Mouse (Mus musculus) liver, embryonic 15.5 days (tissue): ENCODE measurements around the gene Psg21. TPM values are rescaled to one million over a fixed set of nuclear protein-coding genes. Genes with fewer than 3 reads are reported as not detected.
"Not testable (repeated sequence)": the region's sequence is repeated elsewhere in the genome, so short reads cannot be mapped to it uniquely, and the experiment has no call there.

Experiments
- ATAC-seq: fragments of 200-750 bp; cut with Nextera tagmentation; 2 replicates; pipeline ENCODE4 v1.8.0; 2017; ENCODE audit warnings: moderate number of reproducible peaks, mild to moderate bottlenecking, moderate library complexity; ENCODE audit not compliant: insufficient read depth
- H3K27ac ChIP-seq: fragments of 300-500 bp; sonication (generic); replicated peaks from 2 replicates; pipeline ENCODE4 v1.5.1; 2015; ENCODE audit warnings: mild to moderate bottlenecking, inconsistent platforms
- H3K27me3 ChIP-seq: fragments of 300-500 bp; sonication (generic); 2 replicates; pipeline ENCODE4 v1.6.1; 2015; ENCODE audit warnings: mild to moderate bottlenecking, inconsistent platforms
- H3K36me3 ChIP-seq: fragments of 300-500 bp; sonication (generic); replicated peaks from 2 replicates; pipeline ENCODE4 v1.6.1; 2015; ENCODE audit warnings: moderate library complexity, mild to moderate bottlenecking, inconsistent platforms
- H3K4me1 ChIP-seq: fragments of 300-500 bp; sonication (generic); replicated peaks from 2 replicates; pipeline ENCODE4 v1.6.1; 2015; ENCODE audit warnings: inconsistent platforms
- H3K4me2 ChIP-seq: fragments of 300-500 bp; sonication (generic); 2 replicates; pipeline ENCODE4 v1.6.1; 2015; ENCODE audit warnings: moderate library complexity, mild to moderate bottlenecking, inconsistent platforms
- H3K4me3 ChIP-seq: fragments of 300-500 bp; sonication (generic); replicated peaks from 2 replicates; pipeline ENCODE4 v1.5.1; 2015; ENCODE audit warnings: mild to moderate bottlenecking, inconsistent platforms
- H3K9ac ChIP-seq: fragments of 300-500 bp; sonication (generic); 2 replicates; pipeline ENCODE4 v1.6.1; 2015; ENCODE audit warnings: moderate library complexity, mild to moderate bottlenecking, inconsistent platforms
- H3K9me3 ChIP-seq: fragments of 300-500 bp; sonication (generic); replicated peaks from 2 replicates; pipeline ENCODE4 v1.6.1; 2016; ENCODE audit warnings: inconsistent platforms
- WGBS: fragments of 180-500 bp; shearing (Covaris S2); methylation state at CpG from one replicate; pipeline ENCODE4 v1.1.7; 2015; ENCODE audit warnings: mixed read lengths; ENCODE audit not compliant: insufficient replicate concordance; 5-methylcytosine and 5-hydroxymethylcytosine counted together
- polyA plus RNA-seq: library from polyadenylated mRNA; unstranded; fragments of >200 nt; fragmentation: Nextera tagmentation; extraction: Ambion mirVana; gene quantifications from 2 replicates; pipeline ENCODE4 v1.2.1, GENCODE M21; 2015

The Psg21 gene
- polyA plus RNA-seq, result not detected in 2 replicates

- not testable (repeated sequence) for H3K4me1 ChIP-seq, H3K36me3 ChIP-seq, H3K27me3 ChIP-seq, H3K9me3 ChIP-seq, ATAC-seq, H3K27ac ChIP-seq, H3K9ac ChIP-seq, H3K4me2 ChIP-seq, H3K4me3 ChIP-seq
- WGBS, result 13% methylated on average over 2 of the region's 2 CpGs
These were observed at the start of gene Psg21 for GRCm38 (mm10) chr7:18656625-18657024. Psg21 (minus strand) TSS chr7:18656725.

- WGBS, result 42% methylated on average over 2 of the region's 2 CpGs
- ATAC-seq, result no peak
- Histone ChIP-seq H3K4me1 (no peaks in the 10 kb centered on the region), H3K4me3 (no peak within 1 kb of the TSS), H3K9ac (no peak within 1 kb of the TSS), H3K27ac (no peak within 1 kb of the TSS), H3K36me3 (no peaks in the 10 kb centered on the region), H3K4me2 (no peak within 1 kb of the TSS), H3K27me3 (no peaks in the 10 kb centered on the region), H3K9me3 (no peaks in the 10 kb centered on the region)
These were observed 29.6 kb upstream of the Psg21 start, which contains the start of gene Psg20 for GRCm38 (mm10) chr7:18686085-18686484. Psg20 (minus strand) TSS chr7:18686185.

GRCm38 (mm10) chr7:18685586-18685985 is 29.1 kb upstream of the Psg21 start:
- Histone ChIP-seq H3K4me3 (no peak overlapping the region), H3K4me2 (no peak overlapping the region), H3K4me1 (no peaks in the 10 kb centered on the region), H3K9me3 (no peaks in the 10 kb centered on the region), H3K36me3 (no peaks in the 10 kb centered on the region), H3K27me3 (no peaks in the 10 kb centered on the region), H3K9ac (no peak overlapping the region), H3K27ac (no peak overlapping the region)
- no peak for ATAC-seq

GRCm38 (mm10) chr7:18679772-18680171 is 23.2 kb upstream of the Psg21 start:
- Histone ChIP-seq H3K9me3 (no peaks in the 10 kb centered on the region), H3K27me3 (no peaks in the 10 kb centered on the region), H3K4me2 (no peak overlapping the region), H3K36me3 (no peaks in the 10 kb centered on the region), H3K9ac (no peak overlapping the region), H3K4me1 (no peaks in the 10 kb centered on the region), H3K27ac (no peak overlapping the region), H3K4me3 (no peak overlapping the region)
- 23% methylated on average over 2 of the region's 2 CpGs for WGBS
- no peak for ATAC-seq

- WGBS, result 55% methylated on average over 8 of the region's 8 CpGs
These were observed 29.6 kb downstream of the Psg21 start for GRCm38 (mm10) chr7:18626921-18627320.

GRCm38 (mm10) chr7:18616401-18616800 is 40.1 kb downstream of the Psg21 start, which contains the start of gene Psg23:
Psg23 (minus strand) TSS chr7:18616501.
- not testable (repeated sequence) for H3K9ac ChIP-seq, H3K4me3 ChIP-seq, H3K27me3 ChIP-seq, H3K4me2 ChIP-seq, H3K9me3 ChIP-seq, H3K27ac ChIP-seq, H3K36me3 ChIP-seq, H3K4me1 ChIP-seq, ATAC-seq
- 26% methylated on average over 2 of the region's 2 CpGs for WGBS

More at GRCm38 (mm10) chr7:18626921-18627320, 29.6 kb downstream of the Psg21 start:
- H3K27ac ChIP-seq, H3K9ac ChIP-seq, H3K27me3 ChIP-seq, H3K4me2 ChIP-seq, H3K36me3 ChIP-seq, H3K4me3 ChIP-seq, ATAC-seq, H3K4me1 ChIP-seq, H3K9me3 ChIP-seq: not testable (repeated sequence)

Other genes with a start within 250 kb of the Psg21 start
- not detected in 2 replicates for gene Psg28, start 224.7 kb downstream of the Psg21 start, polyA plus RNA-seq
- gene Psg26, start 172.5 kb downstream of the Psg21 start, polyA plus RNA-seq, result not detected in 2 replicates
- not detected in 2 replicates for gene Psg25, start 124.5 kb downstream of the Psg21 start, polyA plus RNA-seq
- gene Psg27, start 89.4 kb downstream of the Psg21 start, polyA plus RNA-seq, result not detected in 2 replicates
- gene Psg23, start 40.2 kb downstream of the Psg21 start, polyA plus RNA-seq, result not detected in 2 replicates
- gene Psg20, start 29.5 kb upstream of the Psg21 start, polyA plus RNA-seq, result not detected in 2 replicates
- gene Psg22, start 61.4 kb upstream of the Psg21 start, polyA plus RNA-seq, result 0.07 and 0.16 TPM in 2 replicates
- not detected in 2 replicates for gene Psg19, start 141.8 kb upstream of the Psg21 start, polyA plus RNA-seq
- gene Psg17, start 164.9 kb upstream of the Psg21 start, polyA plus RNA-seq, result not detected in 2 replicates
- 0.15 and 0.18 TPM in 2 replicates for gene Mill2, start 183.2 kb upstream of the Psg21 start, polyA plus RNA-seq
- gene Pglyrp1, start 214.6 kb upstream of the Psg21 start, polyA plus RNA-seq, result 69.3 and 73.4 TPM in 2 replicates